Mouse (Mus musculus) stomach, embryonic 15.5 days (tissue): Measurements from ENCODE around the gene Fnbp4. TPM values are rescaled to one million over a fixed set of nuclear protein-coding genes. Genes with fewer than 3 reads are reported as not detected.

Experiments used
- polyA plus RNA-seq: library from polyadenylated mRNA; unstranded; fragments of >200 nt; fragmentation: Nextera tagmentation; extraction: Ambion mirVana; gene quantifications from 2 replicates; pipeline ENCODE4 v1.2.1, GENCODE M21; 2015

Gene Fnbp4
- polyA plus RNA-seq, 1 experiment from 2014 or later = 79.8 TPM

Other genes with a start within 250 kb of the Fnbp4 start
- gene Ptprj, start 164.7 kb upstream of the Fnbp4 start, polyA plus RNA-seq = 4.9 and 5.4 TPM in 2 replicates
- gene Nup160, start 68.2 kb upstream of the Fnbp4 start, polyA plus RNA-seq = 40.4 and 42.7 TPM in 2 replicates
- 0.55 and 0.62 TPM in 2 replicates for gene Agbl2, start 37.4 kb downstream of the Fnbp4 start, polyA plus RNA-seq
- gene Mtch2, start 101.8 kb downstream of the Fnbp4 start, polyA plus RNA-seq = 232 and 237 TPM in 2 replicates
- 10.3 and 13.5 TPM in 2 replicates for gene C1qtnf4, start 140.5 kb downstream of the Fnbp4 start, polyA plus RNA-seq
- 27.4 and 29.3 TPM in 2 replicates for gene Kbtbd4, start 159.4 kb downstream of the Fnbp4 start, polyA plus RNA-seq
- 211 and 241 TPM in 2 replicates for gene Ndufs3, start 159.5 kb downstream of the Fnbp4 start, polyA plus RNA-seq
- gene Celf1, start 195.0 kb downstream of the Fnbp4 start, polyA plus RNA-seq = 77.6 and 83.4 TPM in 2 replicates